Mouse (Mus musculus): ENCODE results near the gene Pphln1. TPM values are rescaled to one million over a fixed set of nuclear protein-coding genes. Genes with fewer than 3 reads are reported as not detected.
A peak's percentile ranks its signal among the peaks of the same experiment; 100 is the strongest.
"Not testable (repeated sequence)": the region's sequence is repeated elsewhere in the genome, so short reads cannot be mapped to it uniquely, and the experiment has no call there.

The Pphln1 gene
- 27.1 and 28.5 TPM in 2 replicates for polyA plus RNA-seq (2014; fragmentation: Nextera tagmentation; extraction: Ambion mirVana)

DNA sequence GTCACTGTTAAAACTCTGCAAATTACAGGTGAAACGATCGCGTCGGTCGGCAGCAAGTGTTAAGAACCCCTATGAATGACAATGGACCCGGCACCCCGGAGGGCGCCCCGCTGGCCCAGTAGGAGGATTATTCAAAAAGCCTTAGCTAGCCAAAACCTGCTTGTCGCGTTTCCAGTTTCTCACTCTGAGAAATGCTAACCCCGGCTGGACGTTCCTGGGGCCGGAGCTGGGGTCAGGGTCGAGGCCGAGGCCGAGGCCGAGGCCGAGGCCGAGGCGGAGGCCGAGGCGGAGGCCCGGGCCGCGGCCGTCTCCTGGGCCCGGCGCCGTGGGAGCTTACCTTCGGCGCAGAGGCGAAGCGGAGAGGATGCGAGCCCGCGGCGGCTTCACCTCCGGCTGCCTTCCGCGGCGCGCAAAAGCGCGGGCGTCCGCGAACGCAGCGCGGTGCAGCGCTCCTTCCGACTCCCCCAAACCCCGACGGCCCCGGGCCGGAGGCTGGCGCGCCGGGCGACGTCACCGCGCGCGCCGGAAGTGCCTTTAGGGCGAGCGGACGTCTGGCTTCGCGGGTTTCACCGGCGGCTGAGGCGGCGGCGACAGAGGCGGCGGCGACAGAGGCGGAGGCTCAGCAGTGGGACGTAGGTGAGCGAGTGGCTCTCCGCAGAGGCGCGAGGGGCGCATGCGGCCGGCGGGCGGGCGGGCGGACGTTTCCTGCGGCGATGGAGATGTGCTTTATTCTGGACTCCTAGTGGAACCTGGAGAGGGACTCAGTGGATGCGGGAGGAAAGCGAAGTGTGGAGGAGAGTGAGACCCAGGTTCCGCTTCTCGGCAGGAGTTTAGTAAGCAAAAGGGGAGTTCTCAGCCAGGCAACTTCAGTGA is at the start of gene Pphln1, which contains the start of gene Zcrb1:
Gene Pphln1, plus strand, starts transcription at position 525 of the 873 bp plus-strand sequence.
Gene Zcrb1, minus strand, starts transcription at position 509 of the 873 bp plus-strand sequence.
- H3K27me3 ChIP-seq (ENCODE audit: control insufficient read depth, insufficient read depth, low read length) = no peaks in the 10 kb centered on the region
- H3K27ac ChIP-seq (replicated peaks in 1 of 2; ENCODE audit: control insufficient read depth in 1 of 2, insufficient read depth in 1 of 2, low read depth in 2 of 2, low read length in 2 of 2) = peak within 1 kb of the TSS; percentile 59 to 81
- no peaks in the 10 kb centered on the region for H3K9me3 ChIP-seq (ENCODE audit: control insufficient read depth, low read length)
- ATAC-seq (ENCODE audit: insufficient number of reproducible peaks, insufficient read depth, low FRiP score, low read depth) = peak; percentile 89
- peak within 1 kb of the TSS; percentile 84 to 92 for H3K4me3 ChIP-seq (ENCODE audit: control insufficient read depth in 1 of 2, insufficient read depth in 1 of 2, low read depth in 1 of 2, low read length in 2 of 2)
- H3K9ac ChIP-seq (ENCODE audit: low read length) = peak within 1 kb of the TSS; percentile 95
- peaks cover 5 to 18% of the 10 kb centered on the region in 2 experiments for H3K4me1 ChIP-seq (ENCODE audit: control insufficient read depth in 2 of 2, insufficient read depth in 2 of 2, low read length in 2 of 2)
- peak within 1 kb of the TSS; percentile 90 for H3K4me2 ChIP-seq (ENCODE audit: low read length)
- peaks cover 28% of the 10 kb centered on the region for H3K36me3 ChIP-seq (ENCODE audit: control insufficient read depth, insufficient read depth, low read length)
- under 1% methylated on average over 98 of the region's 100 CpGs for WGBS

DNA sequence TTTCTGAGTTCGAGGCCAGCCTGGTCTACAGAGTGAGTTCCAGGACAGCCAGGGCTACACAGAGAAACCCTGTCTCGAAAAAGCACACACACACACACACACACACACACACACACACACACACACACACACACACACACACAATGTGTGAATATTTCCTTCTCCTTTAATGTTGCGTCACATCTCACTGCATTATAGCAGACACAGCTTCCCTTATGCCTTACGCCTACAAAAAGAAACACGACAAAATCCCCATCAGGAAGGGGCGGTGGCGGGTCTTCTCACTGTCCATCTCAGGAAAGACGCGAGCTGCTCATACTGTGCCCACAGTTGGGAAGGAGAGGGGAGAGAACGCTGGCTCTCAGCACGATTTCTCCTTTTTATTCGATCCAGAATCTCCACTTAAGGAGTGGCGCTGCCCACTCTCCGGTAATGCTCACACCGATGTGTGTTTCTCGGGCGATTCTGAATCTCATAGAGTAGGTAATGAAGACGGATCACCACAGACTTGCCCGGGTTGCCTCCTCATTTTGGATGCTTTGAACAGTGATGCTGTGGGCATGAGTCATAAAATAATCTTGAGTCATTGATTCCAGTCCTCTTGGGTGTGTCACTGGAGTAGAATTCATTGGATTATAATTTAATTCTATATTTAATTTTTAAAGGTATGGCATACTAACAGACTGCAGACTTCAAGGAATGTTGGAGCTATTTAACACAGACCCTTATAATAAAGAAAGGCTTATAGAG is 39.6 kb upstream of the Pphln1 start:
- H3K4me1 ChIP-seq (ENCODE audit: control insufficient read depth in 2 of 2, insufficient read depth in 2 of 2, low read length in 2 of 2) = no peaks in the 10 kb centered on the region
- no peak overlapping the region for H3K27ac ChIP-seq (replicated peaks in 1 of 2; ENCODE audit: control insufficient read depth in 1 of 2, insufficient read depth in 1 of 2, low read depth in 2 of 2, low read length in 2 of 2)
- H3K4me2 ChIP-seq (ENCODE audit: low read length) = no peak overlapping the region
- ATAC-seq (ENCODE audit: insufficient number of reproducible peaks, insufficient read depth, low FRiP score, low read depth) = no peak
- no peaks in the 10 kb centered on the region for H3K9me3 ChIP-seq (ENCODE audit: control insufficient read depth, low read length)
- H3K4me3 ChIP-seq (ENCODE audit: control insufficient read depth in 1 of 2, insufficient read depth in 1 of 2, low read depth in 1 of 2, low read length in 2 of 2) = no peak overlapping the region
- 89% methylated on average over 19 of the region's 19 CpGs for WGBS
- no peaks in the 10 kb centered on the region for H3K36me3 ChIP-seq (ENCODE audit: control insufficient read depth, insufficient read depth, low read length)
- H3K27me3 ChIP-seq (ENCODE audit: control insufficient read depth, insufficient read depth, low read length) = no peaks in the 10 kb centered on the region
- no peak overlapping the region for H3K9ac ChIP-seq (ENCODE audit: low read length)

DNA sequence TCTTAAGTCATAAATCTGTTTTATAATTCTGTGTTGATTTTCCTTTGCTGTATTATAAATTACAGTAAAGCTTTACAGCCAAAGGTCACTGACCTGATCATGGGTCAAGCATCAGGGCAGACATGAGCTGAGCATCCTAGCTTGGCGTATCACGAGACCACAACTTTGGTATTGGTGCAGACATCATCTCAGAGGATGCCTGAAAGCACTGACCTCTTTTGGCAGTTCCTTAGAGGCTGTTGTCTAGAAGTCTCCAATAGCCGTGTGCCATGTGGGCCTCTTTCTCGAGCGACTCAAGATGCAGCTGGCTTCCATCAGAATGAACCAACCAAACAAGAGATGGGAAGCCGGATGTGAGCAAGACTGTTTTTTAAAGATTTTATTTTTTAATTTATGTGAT is 32.6 kb upstream of the Pphln1 start:
- WGBS = 86% methylated on average over 6 of the region's 6 CpGs
- Histone ChIP-seq H3K9ac (ENCODE audit: low read length) (no peak overlapping the region), H3K4me2 (ENCODE audit: low read length) (no peak overlapping the region), H3K27ac (replicated peaks in 1 of 2; ENCODE audit: control insufficient read depth in 1 of 2, insufficient read depth in 1 of 2, low read depth in 2 of 2, low read length in 2 of 2) (no peak overlapping the region), H3K4me3 (ENCODE audit: control insufficient read depth in 1 of 2, insufficient read depth in 1 of 2, low read depth in 1 of 2, low read length in 2 of 2) (no peak overlapping the region), H3K9me3 (ENCODE audit: control insufficient read depth, low read length) (no peaks in the 10 kb centered on the region), H3K36me3 (ENCODE audit: control insufficient read depth, insufficient read depth, low read length) (no peaks in the 10 kb centered on the region), H3K4me1 (ENCODE audit: control insufficient read depth in 2 of 2, insufficient read depth in 2 of 2, low read length in 2 of 2) (no peaks in the 10 kb centered on the region), H3K27me3 (ENCODE audit: control insufficient read depth, insufficient read depth, low read length) (no peaks in the 10 kb centered on the region)
- no peak for ATAC-seq (ENCODE audit: insufficient number of reproducible peaks, insufficient read depth, low FRiP score, low read depth)

DNA sequence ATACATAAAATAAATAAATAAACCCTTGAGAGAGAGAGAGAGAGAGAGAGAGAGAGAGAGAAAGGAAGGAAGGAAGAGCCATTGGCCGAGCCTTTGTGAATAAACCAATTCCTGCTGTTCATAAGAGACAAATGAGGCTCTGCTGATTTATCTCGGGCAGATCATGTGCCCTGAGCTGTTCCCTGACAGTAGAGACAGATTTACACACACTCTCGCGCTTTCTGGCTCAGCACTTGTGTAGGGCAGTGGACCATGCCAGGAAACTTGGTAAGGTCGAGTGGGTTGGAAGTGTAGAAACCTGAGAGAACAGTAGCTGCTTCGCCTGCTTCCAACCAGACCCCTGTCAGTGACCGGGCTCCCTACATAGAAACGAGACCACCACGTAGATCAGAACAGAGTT is 29.6 kb upstream of the Pphln1 start:
- no peak overlapping the region for H3K4me3 ChIP-seq (ENCODE audit: control insufficient read depth in 1 of 2, insufficient read depth in 1 of 2, low read depth in 1 of 2, low read length in 2 of 2)
- H3K27me3 ChIP-seq (ENCODE audit: control insufficient read depth, insufficient read depth, low read length) = no peaks in the 10 kb centered on the region
- H3K4me1 ChIP-seq (ENCODE audit: control insufficient read depth in 2 of 2, insufficient read depth in 2 of 2, low read length in 2 of 2) = no peaks in the 10 kb centered on the region
- no peaks in the 10 kb centered on the region for H3K9me3 ChIP-seq (ENCODE audit: control insufficient read depth, low read length)
- no peak overlapping the region for H3K27ac ChIP-seq (replicated peaks in 1 of 2; ENCODE audit: control insufficient read depth in 1 of 2, insufficient read depth in 1 of 2, low read depth in 2 of 2, low read length in 2 of 2)
- no peaks in the 10 kb centered on the region for H3K36me3 ChIP-seq (ENCODE audit: control insufficient read depth, insufficient read depth, low read length)
- no peak overlapping the region for H3K9ac ChIP-seq (ENCODE audit: low read length)
- ATAC-seq (ENCODE audit: insufficient number of reproducible peaks, insufficient read depth, low FRiP score, low read depth) = no peak
- WGBS = 67% methylated on average over 9 of the region's 9 CpGs
- peak overlapping the region; percentile 27; the same call in 1 of the 2 replicates for H3K4me2 ChIP-seq (ENCODE audit: low read length)

DNA sequence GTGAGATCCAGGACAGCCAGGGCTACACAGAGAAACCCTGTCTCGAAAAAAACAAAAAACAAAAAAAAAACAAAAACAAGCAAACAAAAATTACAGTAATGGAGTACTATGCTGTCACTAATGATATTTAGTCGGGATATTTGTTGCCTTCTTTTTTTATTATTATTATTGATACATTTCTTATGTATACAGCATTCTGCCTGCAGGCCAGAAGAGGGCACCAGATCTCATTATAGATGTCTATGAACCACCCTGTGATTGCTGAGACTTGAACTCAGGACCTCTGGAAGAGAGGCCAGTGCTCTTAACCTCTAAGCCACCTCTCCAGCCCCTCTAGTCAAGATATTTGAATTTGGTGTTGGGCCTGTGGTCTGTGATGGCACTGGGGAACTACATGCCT is 26.3 kb upstream of the Pphln1 start:
- H3K27me3 ChIP-seq (ENCODE audit: control insufficient read depth, insufficient read depth, low read length) = no peaks in the 10 kb centered on the region
- no peaks in the 10 kb centered on the region for H3K4me1 ChIP-seq (ENCODE audit: control insufficient read depth in 2 of 2, insufficient read depth in 2 of 2, low read length in 2 of 2)
- no peak overlapping the region for H3K4me3 ChIP-seq (ENCODE audit: control insufficient read depth in 1 of 2, insufficient read depth in 1 of 2, low read depth in 1 of 2, low read length in 2 of 2)
- H3K36me3 ChIP-seq (ENCODE audit: control insufficient read depth, insufficient read depth, low read length) = no peaks in the 10 kb centered on the region
- no peak overlapping the region for H3K9ac ChIP-seq (ENCODE audit: low read length)
- H3K4me2 ChIP-seq (ENCODE audit: low read length) = no peak overlapping the region
- ATAC-seq (ENCODE audit: insufficient number of reproducible peaks, insufficient read depth, low FRiP score, low read depth) = no peak
- 87% methylated on average over 2 of the region's 2 CpGs for WGBS
- H3K27ac ChIP-seq (replicated peaks in 1 of 2; ENCODE audit: control insufficient read depth in 1 of 2, insufficient read depth in 1 of 2, low read depth in 2 of 2, low read length in 2 of 2) = no peak overlapping the region
- no peaks in the 10 kb centered on the region for H3K9me3 ChIP-seq (ENCODE audit: control insufficient read depth, low read length)

DNA sequence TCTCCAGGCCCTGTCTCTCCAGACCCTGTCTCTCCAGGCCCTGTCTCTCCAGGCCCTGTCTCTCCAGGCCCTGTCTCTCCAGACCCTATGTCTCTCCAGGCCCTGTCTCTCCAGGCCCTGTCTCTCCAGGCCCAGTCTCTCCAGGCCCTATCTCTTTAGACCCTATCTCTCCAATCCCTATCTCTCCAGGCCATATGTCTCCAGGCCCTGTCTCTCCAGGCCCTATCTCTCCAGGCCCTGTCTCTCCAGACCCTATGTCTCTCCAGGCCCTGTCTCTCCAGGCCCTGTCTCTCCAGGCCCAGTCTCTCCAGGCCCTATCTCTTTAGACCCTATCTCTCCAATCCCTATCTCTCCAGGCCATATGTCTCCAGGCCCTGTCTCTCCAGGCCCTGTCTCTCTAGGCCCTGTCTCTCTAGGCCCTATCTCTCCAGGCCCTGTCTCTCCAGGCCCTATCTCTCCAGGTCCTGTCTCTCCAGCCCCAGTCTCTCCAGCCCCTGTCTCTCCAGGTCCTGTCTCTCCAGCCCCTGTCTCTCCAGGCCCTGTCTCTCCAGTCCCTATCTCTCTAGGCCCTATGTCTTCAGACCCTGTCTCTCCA is 25.5 kb upstream of the Pphln1 start:
- not testable (repeated sequence) for ATAC-seq (ENCODE audit: insufficient number of reproducible peaks, insufficient read depth, low FRiP score, low read depth)

DNA sequence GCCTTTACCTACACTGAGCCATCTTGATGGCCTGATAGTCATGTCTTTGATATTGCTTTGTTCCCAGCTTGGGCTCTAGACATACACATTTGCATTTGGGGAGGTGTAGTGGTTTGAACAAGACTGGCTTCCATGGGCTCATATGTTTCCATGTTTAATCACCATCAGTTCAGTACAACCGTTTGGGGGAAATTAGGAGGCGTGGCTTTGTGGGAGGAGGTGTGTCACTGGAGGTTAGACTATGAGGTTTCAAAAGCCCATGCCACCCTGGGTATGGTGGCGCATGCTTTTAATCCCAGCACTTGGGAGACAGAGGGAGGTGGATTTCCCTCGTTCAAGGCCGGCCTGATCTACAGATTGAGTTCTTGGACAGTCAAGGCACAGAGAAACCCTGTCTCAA is 22.5 kb upstream of the Pphln1 start:
- no peaks in the 10 kb centered on the region for H3K4me1 ChIP-seq (ENCODE audit: control insufficient read depth in 2 of 2, insufficient read depth in 2 of 2, low read length in 2 of 2)
- 87% methylated on average over 5 of the region's 5 CpGs for WGBS
- no peak overlapping the region for H3K27ac ChIP-seq (replicated peaks in 1 of 2; ENCODE audit: control insufficient read depth in 1 of 2, insufficient read depth in 1 of 2, low read depth in 2 of 2, low read length in 2 of 2)
- H3K4me3 ChIP-seq (ENCODE audit: control insufficient read depth in 1 of 2, insufficient read depth in 1 of 2, low read depth in 1 of 2, low read length in 2 of 2) = no peak overlapping the region
- H3K27me3 ChIP-seq (ENCODE audit: control insufficient read depth, insufficient read depth, low read length) = no peaks in the 10 kb centered on the region
- no peak overlapping the region for H3K4me2 ChIP-seq (ENCODE audit: low read length)
- no peaks in the 10 kb centered on the region for H3K36me3 ChIP-seq (ENCODE audit: control insufficient read depth, insufficient read depth, low read length)
- H3K9ac ChIP-seq (ENCODE audit: low read length) = no peak overlapping the region
- H3K9me3 ChIP-seq (ENCODE audit: control insufficient read depth, low read length) = no peaks in the 10 kb centered on the region
- no peak for ATAC-seq (ENCODE audit: insufficient number of reproducible peaks, insufficient read depth, low FRiP score, low read depth)

More for the DNA sequence above, 25.5 kb upstream of the Pphln1 start:
- H3K4me3 ChIP-seq (ENCODE audit: control insufficient read depth in 1 of 2, insufficient read depth in 1 of 2, low read depth in 1 of 2, low read length in 2 of 2); H3K9ac ChIP-seq (ENCODE audit: low read length); H3K27me3 ChIP-seq (ENCODE audit: control insufficient read depth, insufficient read depth, low read length); H3K9me3 ChIP-seq (ENCODE audit: control insufficient read depth, low read length); H3K4me2 ChIP-seq (ENCODE audit: low read length); H3K27ac ChIP-seq (replicated peaks in 1 of 2; ENCODE audit: control insufficient read depth in 1 of 2, insufficient read depth in 1 of 2, low read depth in 2 of 2, low read length in 2 of 2); H3K36me3 ChIP-seq (ENCODE audit: control insufficient read depth, insufficient read depth, low read length); H3K4me1 ChIP-seq (ENCODE audit: control insufficient read depth in 2 of 2, insufficient read depth in 2 of 2, low read length in 2 of 2): not testable (repeated sequence)

Data from heart, embryonic 14.5 days (tissue).